ENCODE assay signal across 27 mouse cellular contexts in the genomic region with DNA sequence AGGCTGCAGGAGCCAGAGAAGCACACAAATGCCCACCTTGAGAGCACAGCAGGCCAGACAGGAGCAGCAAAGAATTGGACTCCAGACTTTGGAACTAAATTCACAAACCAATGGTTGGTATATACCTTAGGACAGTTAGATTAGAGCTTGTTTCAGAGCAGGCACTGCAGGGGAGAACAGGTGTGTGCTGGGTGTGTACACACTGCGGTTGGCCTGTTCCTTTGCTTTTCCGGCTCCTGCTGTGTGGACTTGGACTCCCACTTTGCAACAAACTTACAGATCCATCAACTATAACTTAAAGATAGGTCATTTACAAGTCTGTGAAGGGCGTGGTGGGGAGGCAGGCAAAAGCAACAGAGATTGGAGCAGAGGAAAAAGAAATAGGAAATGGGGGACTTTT. TPM values are rescaled to one million over a fixed set of nuclear protein-coding genes. Genes with fewer than 3 reads are reported as not detected.
"Had no signal": no experiment of that assay in that cellular context is flagged by ENCODE, and none has a peak within 500 bp of the region (broad histone marks: within the 10 kb centered on the region; RNA-seq: fewer than 3 reads in every experiment).

No protein-coding gene starts in this region.

- H3K4me2 ChIP-seq: limb, embryonic 15.5 days; liver, embryonic 11.5 days; stomach, embryonic 15.5 days had no signal

- H3K27ac ChIP-seq: limb, embryonic 12.5 days; limb, embryonic 15.5 days; liver, embryonic 14.5 days; macrophage; midbrain, embryonic 12.5 days; midbrain, embryonic 15.5 days; neural tube, embryonic 12.5 days; neural tube, embryonic 15.5 days; stomach, embryonic 15.5 days had no signal

- H3K9me3 ChIP-seq: limb, embryonic 12.5 days; limb, embryonic 15.5 days; midbrain, embryonic 12.5 days; midbrain, embryonic 15.5 days; neural tube, embryonic 12.5 days; neural tube, embryonic 15.5 days; stomach, embryonic 15.5 days had no signal

- H3K36me3 ChIP-seq: limb, embryonic 12.5 days; limb, embryonic 15.5 days; midbrain, embryonic 12.5 days; midbrain, embryonic 15.5 days; neural tube, embryonic 12.5 days; neural tube, embryonic 15.5 days; stomach, embryonic 15.5 days had no signal

- ATAC-seq: liver, postnatal 0 days; lung, postnatal 0 days had no signal

- DNase-seq: left cerebral cortex, postnatal 4 days; liver, postnatal 0 days; lung, embryonic 14.5 days; retina, postnatal 1 day; right cerebral cortex, postnatal 25 days; spleen, adult 18-20 months; thymus, adult 18-20 months; thymus, postnatal 36 days had no signal

- H3K9ac ChIP-seq: limb, embryonic 12.5 days; limb, embryonic 15.5 days; liver, embryonic 14.5 days; liver, postnatal 0 days; lung, embryonic 14.5 days; midbrain, embryonic 12.5 days; neural tube, embryonic 12.5 days; neural tube, embryonic 15.5 days; stomach, embryonic 15.5 days had no signal

- H3K4me3 ChIP-seq: limb, embryonic 12.5 days; limb, embryonic 15.5 days; midbrain, embryonic 15.5 days; neural tube, embryonic 12.5 days; stomach, embryonic 15.5 days had no signal

RNA-seq across cellular contexts. Expression of a gene that starts 1.2 kb away (rescaled TPM):
- total RNA-seq: megakaryocyte, adult 5-6 weeks had no signal
- polyA plus RNA-seq: liver, embryonic 11.5 days; liver, embryonic 14.5 days; liver, postnatal 0 days; urinary bladder, adult 2 months had no signal

RNA-seq across cellular contexts. Expression of a gene that starts 45.0 kb away (rescaled TPM):
- total RNA-seq: layer of hippocampus, adult 18-20 months; layer of hippocampus, postnatal 14 days; left cerebral cortex, adult 8-10 months; left cerebral cortex, postnatal 14 days; left cerebral cortex, postnatal 4 days had no signal
- polyA plus RNA-seq: kidney, embryonic 16.5 days; limb, embryonic 12.5 days; liver, embryonic 11.5 days; liver, embryonic 14.5 days; liver, postnatal 0 days; macrophage; midbrain, embryonic 12.5 days; midbrain, embryonic 15.5 days; neural tube, embryonic 12.5 days; neural tube, embryonic 15.5 days; stomach, embryonic 15.5 days; testis, adult 2 months had no signal
